Mouse (Mus musculus) gastrocnemius, adult 8-10 months (tissue): ENCODE data around the gene Rbm34. TPM values are rescaled to one million over a fixed set of nuclear protein-coding genes. Genes with fewer than 3 reads are reported as not detected.
"Not testable (repeated sequence)": the region's sequence is repeated elsewhere in the genome, so short reads cannot be mapped to it uniquely, and the experiment has no call there.

Source experiments
- DNase-seq, 2 experiments: peaks; one replicate each; pipeline ENCODE4 v3.0.0; 2022; ENCODE audit warnings: low spot score in 2 of 2
- total RNA-seq, 4 experiments: library from RNA; stranded (reverse); gene quantifications; 2 replicates each; pipeline ENCODE4 v1.2.4; 2022

Rbm34 gene
- total RNA-seq, result 1 to 10 TPM; 4.4 to 5.8 (median 5.3) TPM

DNA sequence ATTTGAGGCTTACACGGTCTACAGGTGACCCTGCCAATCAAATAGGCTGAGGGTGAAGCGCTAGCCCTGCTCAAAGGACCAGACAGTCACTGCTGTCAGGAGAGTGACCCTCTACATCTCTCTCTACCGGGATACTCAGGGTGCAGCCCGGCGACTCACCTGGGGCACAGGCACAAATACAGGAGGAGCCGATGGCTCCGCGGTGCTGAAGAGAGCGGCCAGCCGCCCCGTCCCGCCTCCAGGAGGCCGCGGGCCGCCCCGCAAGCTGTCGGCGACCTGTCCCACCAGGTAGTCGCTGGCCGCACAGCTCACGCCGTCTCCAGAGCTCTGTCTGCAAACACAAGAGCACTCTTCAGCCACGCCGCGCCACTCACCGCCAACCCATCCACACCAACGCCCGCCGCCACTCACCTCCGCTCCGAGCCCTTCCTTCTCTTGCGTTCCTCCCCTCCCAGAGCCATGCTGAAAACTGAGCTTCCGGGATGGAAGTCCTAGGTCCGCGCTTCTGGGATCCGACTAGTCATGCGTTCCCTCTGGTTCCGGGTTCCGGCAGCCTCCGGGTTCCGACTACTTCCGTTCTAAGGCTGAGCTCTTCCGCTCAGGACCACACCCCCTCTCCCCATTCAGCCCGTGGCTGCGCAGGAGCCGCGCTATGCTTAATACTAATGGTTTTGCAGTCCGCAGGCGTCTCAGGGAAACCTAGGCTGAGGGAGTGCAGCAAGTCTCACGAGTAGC, at the start of gene Rbm34:
Gene Rbm34 (minus strand): TSS at position 493 of the 735 bp plus-strand sequence.
- peak; percentile 80 to 84 for DNase-seq

GRCm38 (mm10) chr8:127011668-127012067, 40.8 kb upstream of the Rbm34 start:
- DNase-seq, result no peak

DNA sequence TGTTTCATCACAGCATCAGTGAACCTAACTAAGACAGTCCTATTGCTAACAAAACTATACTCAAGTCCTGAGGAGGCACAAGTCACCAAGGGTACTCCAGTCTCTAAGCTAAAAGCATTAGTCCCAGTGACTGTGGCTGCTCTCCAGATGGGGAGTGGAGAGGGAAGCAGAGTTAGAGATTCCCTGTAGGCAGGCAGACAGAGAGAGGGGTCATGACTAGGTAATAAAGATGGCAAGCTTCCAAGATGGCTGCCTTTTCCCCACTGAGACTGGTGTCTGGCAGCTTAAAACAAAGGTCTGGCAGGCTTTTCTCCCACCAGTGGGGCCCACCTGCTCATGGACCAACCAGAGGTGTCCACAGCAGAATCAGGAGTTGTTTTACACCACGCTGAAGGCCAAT, 23.6 kb upstream of the Rbm34 start:
- DNase-seq, result no peak

GRCm38 (mm10) chr8:126989363-126990153, 18.7 kb upstream of the Rbm34 start:
- DNase-seq, result no peak

- DNase-seq, result no peak
Measured at GRCm38 (mm10) chr8:126988346-126989006, 17.6 kb upstream of the Rbm34 start.

DNA sequence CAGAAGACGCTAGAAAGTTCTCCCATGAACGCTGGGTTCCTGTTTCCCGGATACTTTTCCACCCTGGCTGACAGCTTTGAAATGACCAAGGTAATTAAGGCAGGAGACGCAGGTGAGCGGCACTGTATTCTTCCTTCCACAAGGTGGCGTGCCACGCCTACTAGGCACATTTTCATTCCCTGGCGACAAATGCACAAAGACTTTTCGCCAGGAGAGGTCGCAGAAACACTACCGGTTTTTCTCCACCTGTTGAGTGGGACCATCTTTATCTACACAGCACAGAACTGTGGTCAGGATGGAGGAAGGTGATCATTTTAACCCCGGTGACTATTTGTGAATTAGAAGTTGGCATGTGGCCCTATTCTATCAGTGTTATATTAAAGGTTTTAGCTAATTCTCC, 15.6 kb upstream of the Rbm34 start:
- peak; percentile 55 to 63 for DNase-seq

DNA sequence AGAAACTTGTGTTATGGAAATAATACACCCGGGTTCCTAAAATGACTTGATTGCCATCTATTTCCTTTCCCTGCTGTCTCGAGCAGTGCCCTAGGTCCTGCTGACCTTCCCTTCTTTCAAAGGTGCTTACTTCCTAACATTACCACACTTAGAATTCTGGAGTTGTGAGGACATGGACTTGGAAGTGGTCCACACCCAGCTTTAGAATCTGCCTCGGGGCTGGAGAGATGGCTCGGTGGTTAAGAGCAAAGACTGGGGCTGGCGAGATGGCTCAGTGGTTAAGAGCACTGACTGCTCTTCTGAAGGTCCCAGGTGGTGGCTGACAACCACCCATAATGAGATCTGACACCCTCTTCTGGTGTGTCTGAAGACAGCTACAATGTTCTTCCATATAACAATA, 9.2 kb upstream of the Rbm34 start:
- no peak for DNase-seq

GRCm38 (mm10) chr8:126979091-126979920, 8.4 kb upstream of the Rbm34 start:
- DNase-seq, result peak in 1 of 2 experiments; percentile 12

DNA sequence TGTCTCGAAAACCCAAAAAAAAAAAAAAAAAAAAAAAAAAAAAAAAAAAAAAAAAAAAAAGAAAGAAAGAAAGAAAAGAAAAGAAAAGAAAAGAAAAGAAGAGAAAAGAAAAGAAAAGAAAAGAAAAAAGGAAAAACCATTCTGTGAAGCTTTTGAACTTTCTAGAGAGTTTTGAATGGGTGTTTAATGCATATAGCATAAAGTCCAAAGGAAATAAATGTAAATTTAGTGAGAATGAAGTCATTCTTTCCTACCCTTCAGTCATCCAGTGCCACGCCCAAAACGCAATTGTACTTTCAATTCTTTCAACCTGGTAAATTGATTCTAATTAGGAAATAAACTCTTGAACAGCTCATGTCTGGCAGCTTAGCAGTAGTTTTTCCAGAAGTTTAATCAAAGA, 7.7 kb upstream of the Rbm34 start:
- DNase-seq, result not testable (repeated sequence)

- no peak for DNase-seq
Measured at GRCm38 (mm10) chr8:126978028-126978427, 7.2 kb upstream of the Rbm34 start.

DNA sequence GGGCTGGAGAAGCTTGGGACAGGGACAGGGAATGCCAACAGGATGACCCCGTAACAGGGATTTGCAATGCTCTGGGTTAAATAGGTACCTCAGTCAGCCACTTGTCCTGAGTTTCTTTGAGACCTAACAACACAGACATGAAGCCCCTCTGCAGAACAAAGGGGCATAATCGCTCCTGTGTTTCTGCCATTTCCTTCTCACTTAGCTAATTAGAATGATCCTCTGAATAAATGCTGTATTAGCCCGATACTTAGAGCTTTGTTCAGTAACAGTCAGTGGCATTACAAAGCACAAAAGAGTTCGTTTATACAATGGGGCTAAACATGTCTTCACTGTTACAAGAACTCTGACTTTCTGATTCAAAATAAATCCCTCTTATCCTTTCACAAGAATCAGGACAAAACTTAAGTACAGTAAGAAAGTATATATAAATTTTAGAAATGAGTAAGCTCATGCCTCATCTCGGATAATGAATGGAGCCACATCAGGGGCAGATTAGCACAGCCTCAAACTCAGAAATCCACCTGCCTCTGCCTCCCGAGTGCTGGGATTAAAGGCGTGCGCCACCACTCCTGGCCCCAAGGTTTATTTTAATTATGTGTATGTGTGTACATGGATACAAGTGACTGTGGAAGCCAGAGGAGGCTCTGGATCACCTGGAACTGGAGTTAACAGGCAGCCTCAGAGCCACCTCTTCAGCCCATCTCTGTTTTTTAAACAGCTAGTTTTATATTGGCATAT, 5.9 kb upstream of the Rbm34 start:
- DNase-seq, result no peak

DNA sequence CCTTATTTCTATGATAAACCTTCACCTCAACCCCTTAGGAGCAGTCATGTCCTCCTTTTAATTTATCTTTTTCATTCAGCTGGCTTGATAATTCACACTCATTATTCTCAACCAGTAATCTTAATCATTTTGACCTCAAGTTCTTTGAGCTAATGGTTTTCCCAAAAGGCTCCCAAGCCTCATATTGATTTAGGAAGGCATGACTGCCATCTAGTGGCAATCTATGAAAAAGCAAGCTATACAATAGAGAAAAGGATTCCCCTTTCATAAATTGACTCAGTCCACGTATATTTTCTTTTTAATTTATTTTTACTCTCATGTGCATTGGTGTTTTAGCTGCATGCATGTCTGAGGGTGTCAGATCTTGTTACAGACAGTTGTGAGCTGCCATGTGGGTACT, 4.8 kb upstream of the Rbm34 start:
- DNase-seq, result no peak

- no peak for DNase-seq
Measured at GRCm38 (mm10) chr8:126974511-126974910, 3.6 kb upstream of the Rbm34 start.

GRCm38 (mm10) chr8:126973686-126974265, 2.9 kb upstream of the Rbm34 start:
- DNase-seq, result no peak

- DNase-seq, result no peak
Measured at GRCm38 (mm10) chr8:126972649-126973048, 1.8 kb upstream of the Rbm34 start.

DNA sequence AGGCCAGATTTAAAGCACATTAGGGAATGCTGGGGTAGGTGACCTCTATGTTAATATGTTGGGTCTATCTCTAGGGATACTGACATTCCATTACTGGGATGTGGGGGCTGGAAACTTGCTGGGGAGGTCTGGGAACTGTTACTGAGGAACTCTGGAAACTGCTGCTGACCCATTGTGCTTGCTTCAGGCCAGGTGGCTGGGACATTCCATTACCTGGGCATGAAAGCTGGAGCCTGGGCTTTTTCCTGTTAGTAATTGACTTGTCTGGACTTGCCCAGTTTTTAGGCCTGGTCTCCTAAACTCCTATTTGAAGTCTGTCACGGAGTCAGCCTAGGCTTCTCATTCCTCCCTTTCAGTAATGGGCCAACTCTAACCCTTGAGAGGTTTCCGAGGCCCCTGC, 1.2 kb upstream of the Rbm34 start:
- no peak for DNase-seq

DNA sequence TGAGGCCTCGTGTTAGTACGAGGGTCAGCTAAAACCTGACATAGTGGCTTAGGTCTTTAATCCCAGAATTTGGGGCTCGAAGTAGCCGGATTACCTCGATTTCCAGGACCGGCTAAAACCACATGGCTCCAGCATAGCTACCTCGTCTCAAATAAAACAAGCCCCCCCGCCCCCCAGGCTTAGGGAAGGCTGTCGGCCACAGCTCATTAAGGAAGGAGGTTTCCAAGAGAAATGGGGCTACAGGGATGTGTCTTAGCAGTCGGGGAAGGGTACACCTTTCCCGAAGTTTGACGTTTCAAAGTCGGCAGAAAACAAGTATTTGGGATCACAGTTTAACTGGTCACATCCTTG, 418 bp upstream of the Rbm34 start:
- no peak for DNase-seq

DNA sequence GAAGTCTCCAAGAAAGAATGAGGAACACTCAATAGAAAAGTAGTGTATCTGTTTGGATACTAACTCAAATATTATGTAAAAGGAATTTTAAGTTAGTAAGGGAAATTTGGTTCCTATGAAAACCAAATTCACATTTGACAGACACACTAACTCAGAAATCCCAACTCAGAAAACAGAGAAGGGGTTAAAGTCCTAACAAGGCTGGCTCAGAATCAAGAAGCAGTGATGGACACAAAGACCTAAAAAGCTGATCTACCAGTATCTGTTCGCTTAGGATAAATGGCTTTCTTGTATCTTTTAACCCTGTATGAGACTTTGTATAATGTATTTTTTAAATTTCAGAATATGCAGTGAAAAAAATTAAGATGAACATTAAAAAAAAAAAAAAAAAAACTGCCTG, 1.3 kb downstream of the Rbm34 start:
- no peak for DNase-seq

- DNase-seq, result no peak
Measured at GRCm38 (mm10) chr8:126968107-126968506, 2.8 kb downstream of the Rbm34 start.

- no peak for DNase-seq
Measured at GRCm38 (mm10) chr8:126965246-126965645, 5.6 kb downstream of the Rbm34 start.
